Mouse (Mus musculus) stomach, postnatal 0 days (tissue): ENCODE measurements around the gene Plcb1. TPM values are rescaled to one million over a fixed set of nuclear protein-coding genes. Genes with fewer than 3 reads are reported as not detected.
A peak's percentile ranks its signal among the peaks of the same experiment; 100 is the strongest.

ENCODE experiments used
- ATAC-seq: fragments of 200-750 bp; cut with Nextera tagmentation; 2 replicates; pipeline ENCODE4 v1.8.0; 2017; ENCODE audit not compliant: low FRiP score, low TSS enrichment
- DNase-seq: peaks from one replicate; pipeline ENCODE4 v3.0.0-alpha.2; 2016; ENCODE audit warnings: low spot score
- H3K27ac ChIP-seq: fragments of 300-500 bp; sonication (generic); replicated peaks from 2 replicates; pipeline ENCODE4 v1.5.1; 2014; ENCODE audit warnings: mild to moderate bottlenecking, control low read depth
- H3K27me3 ChIP-seq: fragments of 300-500 bp; sonication (generic); 2 replicates; pipeline ENCODE4 v1.6.1; 2014; ENCODE audit warnings: low read length; ENCODE audit not compliant: control insufficient read depth, insufficient read depth
- H3K36me3 ChIP-seq: fragments of 300-500 bp; sonication (generic); 2 replicates; pipeline ENCODE4 v1.6.1; 2014; ENCODE audit warnings: low read length, mixed read lengths; ENCODE audit not compliant: control insufficient read depth, insufficient read depth
- H3K4me1 ChIP-seq: fragments of 300-500 bp; sonication (generic); replicated peaks from 2 replicates; pipeline ENCODE4 v1.6.1; 2014; ENCODE audit warnings: antibody characterized with exemption; ENCODE audit not compliant: control insufficient read depth, insufficient read depth
- H3K4me2 ChIP-seq: fragments of 300-500 bp; sonication (generic); replicated peaks from 2 replicates; pipeline ENCODE4 v1.6.1; 2014; ENCODE audit warnings: low read depth, mild to moderate bottlenecking, control low read depth, moderate library complexity
- H3K4me3 ChIP-seq: fragments of 300-500 bp; sonication (generic); 2 replicates; pipeline ENCODE4 v1.5.1; 2014; ENCODE audit warnings: low read depth, low read length, control low read depth
- H3K9ac ChIP-seq: fragments of 300-500 bp; sonication (generic); 2 replicates; pipeline ENCODE4 v1.6.1; 2014; ENCODE audit warnings: mild to moderate bottlenecking, low read length, control low read depth, mixed read lengths
- H3K9me3 ChIP-seq: fragments of 300-500 bp; sonication (generic); 2 replicates; pipeline ENCODE4 v1.6.1; 2016; ENCODE audit warnings: low read length; ENCODE audit not compliant: control insufficient read depth
- CTCF ChIP-seq: IDR thresholded peaks from 2 replicates; pipeline ENCODE4 v1.5.1; 2016; ENCODE audit warnings: antibody characterized with exemption, low read depth, mild to moderate bottlenecking, moderate library complexity
- EP300 ChIP-seq: optimal IDR thresholded peaks from 2 replicates; pipeline ENCODE3; 2016; ENCODE audit warnings: antibody characterized with exemption
- whole genome bisulfite sequencing: fragments of 180-500 bp; shearing (Covaris S2); extraction: QIAGEN DNeasy Blood & Tissue Kit; methylation state at CpG from one replicate; pipeline ENCODE4 v1.1.7; 2014; 5-methylcytosine and 5-hydroxymethylcytosine counted together
- polyA plus RNA-seq: library from polyadenylated mRNA; unstranded; fragments of >200 nt; fragmentation: Nextera tagmentation; extraction: Ambion mirVana; gene quantifications from 2 replicates; pipeline ENCODE4 v1.2.1, GENCODE M21; 2015

Plcb1 gene
- polyA plus RNA-seq, 1 experiment from 2014 or later = 7.0 TPM

DNA sequence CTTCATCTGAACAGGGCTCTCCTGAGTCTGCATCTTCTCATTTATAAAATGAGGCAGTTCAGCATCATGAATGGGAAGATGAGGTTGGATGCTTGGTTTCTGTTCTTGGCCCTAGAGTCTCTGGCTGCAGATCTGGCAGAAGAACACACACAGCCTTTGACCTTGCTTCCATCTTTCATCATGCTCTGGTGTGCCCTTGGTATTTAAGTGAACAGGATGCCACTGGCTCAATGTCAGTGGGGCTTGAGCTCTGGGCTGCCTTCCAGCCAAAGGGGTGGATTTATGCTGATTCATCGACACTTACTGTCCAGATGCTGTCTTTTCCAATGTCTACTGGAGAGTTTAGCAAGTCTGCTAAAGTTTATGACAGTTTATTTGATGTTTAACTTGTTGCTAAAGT lies 161.0 kb downstream of the Plcb1 start:
- WGBS = 43% methylated on average over 1 of the region's 1 CpGs
- ATAC-seq (no peak), DNase-seq (no peak)

DNA sequence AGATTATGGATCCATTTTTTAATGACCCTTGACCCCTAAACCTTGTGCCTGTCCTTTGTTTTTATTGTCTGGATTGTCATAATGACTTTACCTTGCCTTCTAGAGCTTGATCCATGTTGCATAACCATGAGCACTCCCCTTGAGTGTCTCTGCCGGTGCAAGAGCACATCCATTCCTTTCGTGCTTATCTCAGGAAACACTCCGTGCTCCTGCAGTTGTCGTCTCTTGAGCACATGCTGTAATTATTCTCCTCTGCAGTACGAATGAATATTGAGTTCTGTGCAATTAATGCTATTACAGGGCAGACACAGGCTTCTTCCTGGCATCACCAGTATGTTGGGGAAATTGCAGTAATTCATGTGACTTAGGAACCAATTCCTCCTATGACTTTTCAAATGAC lies 166.2 kb downstream of the Plcb1 start:
- TF ChIP-seq CTCF = no peak
- no peak for TF ChIP-seq EP300

More for the DNA sequence above, 161.0 kb downstream of the Plcb1 start:
- Histone ChIP-seq H3K4me1 (no peaks in the 10 kb centered on the region), H3K4me3 (no peak overlapping the region), H3K36me3 (no peaks in the 10 kb centered on the region), H3K27ac (no peak overlapping the region), H3K4me2 (no peak overlapping the region), H3K27me3 (no peaks in the 10 kb centered on the region), H3K9me3 (no peaks in the 10 kb centered on the region), H3K9ac (no peak overlapping the region)
- TF ChIP-seq EP300 (no peak), CTCF (no peak)

DNA sequence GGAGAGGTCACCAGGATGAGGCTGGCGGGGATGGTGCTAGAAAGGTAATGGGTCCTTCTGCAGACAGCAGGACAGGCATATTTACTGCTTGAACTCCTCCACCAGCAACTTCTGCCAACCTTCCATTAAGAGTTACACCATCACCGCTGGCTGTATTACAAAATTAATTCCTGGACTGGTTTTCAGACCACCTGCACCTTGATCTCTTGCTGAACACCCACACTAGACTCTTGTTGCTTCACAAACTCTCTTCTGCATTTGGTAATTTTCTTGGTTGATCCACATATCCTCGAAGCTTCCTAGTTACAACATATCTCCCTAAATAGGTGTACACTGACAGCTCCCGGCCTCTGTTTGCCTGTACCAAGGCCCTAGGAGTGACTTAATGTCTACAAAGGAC lies 170.6 kb downstream of the Plcb1 start:
- Histone ChIP-seq H3K36me3 (no peaks in the 10 kb centered on the region), H3K27me3 (no peaks in the 10 kb centered on the region), H3K4me2 (no peak overlapping the region), H3K9me3 (no peaks in the 10 kb centered on the region), H3K4me1 (no peaks in the 10 kb centered on the region), H3K9ac (no peak overlapping the region), H3K4me3 (no peak overlapping the region), H3K27ac (no peak overlapping the region)
- WGBS = 83% methylated on average over 4 of the region's 4 CpGs
- no peak for DNase-seq
- no peak for ATAC-seq
- TF ChIP-seq EP300 (no peak), CTCF (no peak)

More for the DNA sequence above, 166.2 kb downstream of the Plcb1 start:
- ATAC-seq = no peak
- WGBS = 78% methylated on average over 5 of the region's 5 CpGs
- no peak for DNase-seq
- Histone ChIP-seq H3K4me2 (no peak overlapping the region), H3K27ac (no peak overlapping the region), H3K9me3 (no peaks in the 10 kb centered on the region), H3K36me3 (no peaks in the 10 kb centered on the region), H3K9ac (no peak overlapping the region), H3K4me1 (no peaks in the 10 kb centered on the region), H3K4me3 (no peak overlapping the region), H3K27me3 (no peaks in the 10 kb centered on the region)

DNA sequence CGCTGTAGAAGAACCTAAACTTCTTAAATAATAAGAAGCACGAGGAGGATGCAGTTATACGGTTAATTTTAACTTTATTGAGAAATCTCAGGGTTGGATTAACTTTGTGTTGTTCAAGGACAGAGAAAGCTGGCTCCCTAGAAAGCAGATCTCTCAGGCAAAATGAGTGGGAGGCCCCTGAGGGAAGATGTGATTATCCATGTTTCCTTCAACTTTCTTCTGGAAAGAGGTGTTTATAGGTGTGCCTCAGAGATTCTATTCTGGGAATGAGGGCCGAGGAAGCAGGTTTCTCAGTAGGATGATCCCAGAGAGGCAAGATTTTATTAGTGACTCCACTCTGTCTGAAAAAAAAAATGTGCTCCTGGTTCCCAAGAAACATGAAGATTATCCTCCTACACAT lies 180.3 kb downstream of the Plcb1 start:
- Histone ChIP-seq H3K9ac (no peak overlapping the region), H3K4me3 (no peak overlapping the region), H3K4me2 (no peak overlapping the region), H3K27ac (no peak overlapping the region), H3K4me1 (no peaks in the 10 kb centered on the region), H3K36me3 (no peaks in the 10 kb centered on the region), H3K9me3 (no peaks in the 10 kb centered on the region), H3K27me3 (no peaks in the 10 kb centered on the region)
- TF ChIP-seq EP300 (no peak), CTCF (no peak)
- 84% methylated on average over 4 of the region's 4 CpGs for WGBS
- DNase-seq (no peak), ATAC-seq (no peak)

DNA sequence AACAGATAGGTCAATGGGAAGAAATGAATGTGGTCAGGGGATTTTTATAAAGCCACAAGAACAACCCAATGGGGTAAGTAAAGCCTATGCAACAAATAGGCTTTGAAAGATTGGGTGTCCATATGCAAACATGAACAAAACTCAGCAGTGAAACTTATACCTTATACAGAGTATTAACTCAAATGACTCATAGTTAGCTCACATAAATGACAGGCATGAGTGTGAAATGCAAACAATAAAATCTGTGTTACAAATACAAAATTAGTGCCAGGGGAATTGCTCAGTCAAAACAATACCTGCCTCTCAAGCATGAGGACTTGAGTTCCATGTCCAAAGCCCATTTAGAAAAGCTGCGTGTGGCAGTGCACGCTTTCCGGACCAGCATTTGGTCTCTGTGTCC lies 182.5 kb downstream of the Plcb1 start:
- no peak for DNase-seq
- H3K9me3 ChIP-seq = no peaks in the 10 kb centered on the region
- 65% methylated on average over 3 of the region's 3 CpGs for WGBS
- ATAC-seq = peak; percentile 64; the same call in 1 of the 2 replicates
- TF ChIP-seq EP300 (no peak), CTCF (no peak)
- no peak overlapping the region for H3K27ac ChIP-seq
- H3K4me3 ChIP-seq = no peak overlapping the region
- H3K4me2 ChIP-seq = no peak overlapping the region
- no peak overlapping the region for H3K9ac ChIP-seq
- H3K4me1 ChIP-seq = no peaks in the 10 kb centered on the region
- H3K27me3 ChIP-seq = no peaks in the 10 kb centered on the region
- no peaks in the 10 kb centered on the region for H3K36me3 ChIP-seq

DNA sequence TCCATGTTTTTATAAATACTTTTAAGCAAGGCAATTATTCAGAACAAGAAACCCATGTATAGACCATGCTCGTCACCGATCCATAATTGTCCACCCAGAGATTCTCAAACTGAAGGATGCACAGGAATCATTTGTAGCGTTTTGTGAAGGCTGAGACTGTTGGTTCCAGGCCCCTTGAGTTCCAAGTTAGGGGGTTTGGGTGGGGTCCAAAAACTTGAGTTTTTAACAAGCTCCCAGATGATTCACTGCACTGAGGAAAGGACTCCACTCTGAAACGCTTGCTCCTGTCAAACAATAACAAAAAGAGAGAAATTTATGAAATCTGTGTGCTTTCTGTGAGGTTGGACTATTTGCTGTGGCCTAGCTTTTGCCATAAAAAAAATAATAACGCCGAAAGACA lies 186.5 kb downstream of the Plcb1 start:
- H3K9me3 ChIP-seq = no peaks in the 10 kb centered on the region
- TF ChIP-seq EP300 (no peak), CTCF (no peak)
- ATAC-seq (no peak), DNase-seq (no peak)
- no peak overlapping the region for H3K4me2 ChIP-seq
- H3K27ac ChIP-seq = no peak overlapping the region
- WGBS = 64% methylated on average over 6 of the region's 6 CpGs
- H3K27me3 ChIP-seq = no peaks in the 10 kb centered on the region
- no peaks in the 10 kb centered on the region for H3K4me1 ChIP-seq
- no peak overlapping the region for H3K9ac ChIP-seq
- no peaks in the 10 kb centered on the region for H3K36me3 ChIP-seq
- H3K4me3 ChIP-seq = no peak overlapping the region
